ENCODE assay signal across 8 mouse cellular contexts in genomic region chr13:97442283-97442682, GRCm38 (mm10).
DNase-seq lines count a peak whose midpoint lies in the region; ATAC-seq lines count a peak whose summit lies in the region.

No protein-coding gene starts in this region.

- H3K27ac ChIP-seq in heart, embryonic 16.5 days (ENCODE audit: low read length), result peak overlapping the region; percentile 52; the same call in 1 of the 2 replicates
- H3K27ac ChIP-seq in liver, embryonic 15.5 days (replicated peaks), result peak overlapping the region; percentile 45

- H3K9me3 ChIP-seq in heart, embryonic 16.5 days (replicated peaks; ENCODE audit: control insufficient read depth, low read length), result no peaks in the 10 kb centered on the region
- no peaks in the 10 kb centered on the region for H3K9me3 ChIP-seq in liver, embryonic 15.5 days (replicated peaks)

- peak; percentile 69 for ATAC-seq in heart, embryonic 16.5 days (replicated peaks; ENCODE audit: extremely low read depth, insufficient read depth, low FRiP score)
- no peak for ATAC-seq in liver, embryonic 15.5 days (ENCODE audit: insufficient read depth)

- H3K4me1 ChIP-seq in heart, embryonic 16.5 days (ENCODE audit: control insufficient read depth, insufficient read depth, low read length), result peaks cover 20% of the 10 kb centered on the region
- H3K4me1 ChIP-seq in liver, embryonic 15.5 days (replicated peaks), result peaks cover 46% of the 10 kb centered on the region

- peak; percentile 3 for DNase-seq in kidney, adult 9 months
- DNase-seq in kidney, postnatal 25 days, result no peak
- DNase-seq in R1 (ENCODE audit: low read depth, low spot score), result peak; percentile 80
- peak; percentile 13 for DNase-seq in skeletal muscle tissue, adult 2 months (ENCODE audit: low read depth, low spot score)
- no peak for DNase-seq in cerebellum, postnatal 10 days
- DNase-seq in layer of hippocampus, adult 9-10 months (ENCODE audit: low spot score), result no peak

- no peak overlapping the region for H3K9ac ChIP-seq in heart, embryonic 16.5 days (ENCODE audit: low read length)
- no peak overlapping the region for H3K9ac ChIP-seq in liver, embryonic 15.5 days

- H3K4me3 ChIP-seq in heart, embryonic 16.5 days (ENCODE audit: low read length), result no peak overlapping the region
- H3K4me3 ChIP-seq in liver, embryonic 15.5 days (replicated peaks), result no peak overlapping the region

- H3K36me3 ChIP-seq in heart, embryonic 16.5 days (ENCODE audit: control insufficient read depth, insufficient read depth), result no peaks in the 10 kb centered on the region
- H3K36me3 ChIP-seq in liver, embryonic 15.5 days (replicated peaks), result no peaks in the 10 kb centered on the region

- H3K27me3 ChIP-seq in heart, embryonic 16.5 days (ENCODE audit: control insufficient read depth, insufficient read depth, low read length), result peaks cover 6% of the 10 kb centered on the region; the same call in 1 of the 2 replicates
- H3K27me3 ChIP-seq in liver, embryonic 15.5 days, result peaks cover 33% of the 10 kb centered on the region

- H3K4me2 ChIP-seq in heart, embryonic 16.5 days (ENCODE audit: low read depth, low read length), result peak overlapping the region; percentile 26
- H3K4me2 ChIP-seq in liver, embryonic 15.5 days, result peak overlapping the region; percentile 27

- WGBS in heart, embryonic 16.5 days, result 33% methylated on average over 10 of the region's 10 CpGs
- 12% methylated on average over 10 of the region's 10 CpGs for WGBS in liver, embryonic 15.5 days (ENCODE audit: insufficient replicate concordance)

Comparison
In these comparisons a context has a peak if more than half of its experiments do, and no peak if none do; other contexts are left out.
1. DNase-seq: peak in kidney, adult 9 months (single experiment), R1 (single experiment) and skeletal muscle tissue, adult 2 months (single experiment); none in kidney, postnatal 25 days (0 of 2), cerebellum, postnatal 10 days (0 of 2) and layer of hippocampus, adult 9-10 months (single experiment).